Mouse (Mus musculus): Measurements from ENCODE around the gene St3gal3.

DNA sequence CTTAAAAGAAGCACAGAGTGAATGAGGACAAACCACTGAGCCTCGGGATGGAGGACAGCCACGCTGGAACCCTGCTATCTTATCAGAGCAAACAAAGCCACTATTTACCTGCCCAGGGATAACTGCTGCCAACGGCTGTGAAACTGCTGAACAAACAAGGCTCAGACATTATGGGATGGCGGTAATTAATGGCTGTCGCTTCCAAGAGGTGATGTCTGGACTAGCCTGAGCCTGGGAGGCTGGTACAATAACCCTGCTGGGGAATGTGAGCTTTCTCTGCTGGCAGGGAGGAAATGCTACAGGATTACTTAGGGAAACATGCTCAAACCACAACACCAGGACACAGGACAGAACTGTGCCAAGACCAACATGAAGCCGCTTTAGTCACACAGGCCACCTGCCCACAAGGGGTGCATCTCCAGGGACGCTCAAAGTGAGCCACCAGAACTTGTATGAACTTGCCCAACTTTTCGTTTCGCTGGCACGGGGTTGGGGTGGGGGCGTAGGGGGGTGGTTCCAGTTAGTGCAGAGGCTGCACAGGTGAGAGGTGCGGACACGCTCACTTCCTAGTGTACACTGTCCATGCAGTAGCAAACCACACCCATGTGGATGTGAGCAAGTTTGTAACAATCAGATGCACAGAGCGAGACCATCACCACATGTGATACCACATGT, 11.5 kb downstream of the St3gal3 start:
- TF ChIP-seq CTCF (IDR thresholded peaks at IDR 0.05; ENCODE audit: low read depth, low read length), result no peak; the same call in 1 of the 2 replicates
- no peak for TF ChIP-seq POLR2A (IDR thresholded peaks at IDR 0.05; ENCODE audit: extremely low read depth, insufficient read depth, low read length)

Measured in liver, adult 2 months (tissue).